Mouse (Mus musculus): Measurements from ENCODE around the gene Cfap100. TPM values are rescaled to one million over a fixed set of nuclear protein-coding genes. Genes with fewer than 3 reads are reported as not detected.

Cfap100 gene
- polyA plus RNA-seq, 1 experiment, result 8.0 TPM

- no peak for DNase-seq
- 83% methylated on average over 3 of the region's 3 CpGs for WGBS
- H3K4me1 ChIP-seq (ENCODE audit: control insufficient read depth, insufficient read depth, low read length), result no peaks in the 10 kb centered on the region
- no peak for TF ChIP-seq CTCF (IDR thresholded peaks at IDR 0.05; ENCODE audit: insufficient read depth, low read length)
- TF ChIP-seq POLR2A (IDR thresholded peaks at IDR 0.05; ENCODE audit: borderline replicate concordance, extremely low read depth, low read depth, low read length), result no peak
- H3K4me3 ChIP-seq (replicated peaks; ENCODE audit: extremely low read depth, low read depth, low read length), result no peak overlapping the region
Observed at GRCm38 (mm10) chr6:90437041-90437440, 8.4 kb upstream of the Cfap100 start.

DNA sequence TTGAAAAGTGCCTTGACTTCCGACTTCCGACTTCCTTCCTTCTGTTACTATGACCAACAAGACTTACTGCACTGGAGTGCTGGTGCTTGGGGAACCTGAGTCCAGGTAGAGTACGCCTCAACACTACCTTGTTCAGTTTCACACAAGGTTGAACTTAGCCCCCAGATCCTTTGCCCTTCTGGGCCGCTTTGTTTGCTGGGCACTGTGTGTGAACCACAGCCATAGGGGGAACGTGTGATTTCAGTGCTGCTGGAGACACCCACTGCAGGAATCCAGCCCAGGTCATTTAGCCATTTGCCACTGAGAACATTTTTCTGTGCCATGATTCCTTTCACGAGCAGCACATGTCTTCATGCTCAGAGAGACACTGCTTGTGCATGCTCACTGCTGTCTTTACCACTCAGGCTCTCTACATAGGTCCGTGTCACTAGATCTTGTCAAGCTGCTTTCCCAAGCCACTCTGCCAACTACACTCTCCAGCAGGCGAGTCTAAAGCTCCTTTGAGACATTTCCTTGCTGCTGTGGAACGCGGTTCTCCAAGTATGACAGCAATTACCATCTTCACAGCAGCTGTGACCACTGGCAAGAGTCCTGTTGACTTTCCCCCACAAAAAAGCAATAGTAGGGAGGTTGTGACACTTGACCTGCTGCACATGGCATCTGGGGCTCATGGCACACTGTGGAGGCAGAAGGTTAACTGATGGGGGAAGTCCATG, 7.8 kb upstream of the Cfap100 start:
- Histone ChIP-seq H3K4me3 (replicated peaks; ENCODE audit: extremely low read depth, low read depth, low read length) (no peak overlapping the region), H3K4me1 (ENCODE audit: control insufficient read depth, insufficient read depth, low read length) (no peaks in the 10 kb centered on the region)
- TF ChIP-seq CTCF (IDR thresholded peaks at IDR 0.05; ENCODE audit: insufficient read depth, low read length) (no peak), POLR2A (IDR thresholded peaks at IDR 0.05; ENCODE audit: borderline replicate concordance, extremely low read depth, low read depth, low read length) (no peak)
- 75% methylated on average over 10 of the region's 10 CpGs for WGBS
- DNase-seq, result no peak

GRCm38 (mm10) chr6:90435195-90435618, 6.6 kb upstream of the Cfap100 start:
- WGBS, result 19% methylated on average over 11 of the region's 11 CpGs
- TF ChIP-seq POLR2A (IDR thresholded peaks at IDR 0.05; ENCODE audit: borderline replicate concordance, extremely low read depth, low read depth, low read length) (no peak), CTCF (IDR thresholded peaks at IDR 0.05; ENCODE audit: insufficient read depth, low read length) (peak; percentile 75)
- DNase-seq, result peak; percentile 83
- Histone ChIP-seq H3K4me1 (ENCODE audit: control insufficient read depth, insufficient read depth, low read length) (no peaks in the 10 kb centered on the region), H3K4me3 (replicated peaks; ENCODE audit: extremely low read depth, low read depth, low read length) (no peak overlapping the region)

DNA sequence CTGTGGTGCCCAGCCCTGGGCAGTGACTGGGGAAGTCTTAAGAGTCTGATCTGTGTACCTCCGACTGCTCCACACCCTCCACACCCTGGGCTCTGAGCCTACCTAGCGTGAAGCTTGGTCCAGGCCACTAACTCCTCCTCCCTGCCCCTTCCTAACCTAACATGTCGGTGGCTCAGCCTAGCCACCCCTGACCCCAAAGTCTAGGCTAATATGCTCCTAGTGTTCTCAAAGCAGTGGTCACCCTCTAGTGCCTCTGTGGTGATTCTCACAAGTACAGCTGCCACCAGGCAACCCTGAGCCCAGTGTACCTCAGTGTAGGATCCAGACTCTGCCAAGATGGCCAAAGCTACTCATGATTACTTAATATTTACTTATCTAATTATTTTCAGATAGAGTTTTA, 6.1 kb upstream of the Cfap100 start:
- TF ChIP-seq POLR2A (IDR thresholded peaks at IDR 0.05; ENCODE audit: borderline replicate concordance, extremely low read depth, low read depth, low read length) (no peak), CTCF (IDR thresholded peaks at IDR 0.05; ENCODE audit: insufficient read depth, low read length) (no peak)
- 67% methylated on average over 3 of the region's 3 CpGs for WGBS
- Histone ChIP-seq H3K4me1 (ENCODE audit: control insufficient read depth, insufficient read depth, low read length) (0 out of 2 replicates have a peak, but pooled peaks cover under 1% of the 10 kb centered on the region), H3K4me3 (replicated peaks; ENCODE audit: extremely low read depth, low read depth, low read length) (no peak overlapping the region)
- no peak for DNase-seq

DNA sequence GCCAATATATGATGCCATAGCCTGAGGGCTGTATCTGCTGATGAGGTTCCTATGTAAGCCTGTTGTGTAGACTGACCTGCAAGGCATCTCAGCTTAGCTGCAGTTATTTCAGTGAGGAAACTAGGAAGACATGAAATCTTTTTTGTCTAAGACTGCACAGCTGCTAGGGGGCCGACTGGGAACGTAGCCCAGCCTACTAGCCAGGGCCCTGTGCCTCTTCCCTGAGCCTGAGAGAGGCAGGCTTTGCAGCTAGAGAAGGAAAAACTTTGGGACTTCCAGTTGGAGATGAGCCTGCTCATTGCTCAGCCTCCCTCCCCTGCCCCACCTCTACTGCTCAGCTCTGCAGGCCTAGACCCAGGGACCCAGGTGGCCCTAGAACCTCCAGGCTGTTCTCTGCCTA, 2.9 kb upstream of the Cfap100 start:
- no peak for DNase-seq
- peaks cover 5% of the 10 kb centered on the region for H3K4me1 ChIP-seq (ENCODE audit: control insufficient read depth, insufficient read depth, low read length)
- no peak for TF ChIP-seq POLR2A (IDR thresholded peaks at IDR 0.05; ENCODE audit: borderline replicate concordance, extremely low read depth, low read depth, low read length)
- TF ChIP-seq CTCF (IDR thresholded peaks at IDR 0.05; ENCODE audit: insufficient read depth, low read length), result no peak
- H3K4me3 ChIP-seq (replicated peaks; ENCODE audit: extremely low read depth, low read depth, low read length), result no peak overlapping the region
- WGBS, result 63% methylated on average over 2 of the region's 2 CpGs

GRCm38 (mm10) chr6:90429911-90430310, 1.3 kb upstream of the Cfap100 start:
- DNase-seq, result no peak
- TF ChIP-seq POLR2A (IDR thresholded peaks at IDR 0.05; ENCODE audit: borderline replicate concordance, extremely low read depth, low read depth, low read length) (no peak), CTCF (IDR thresholded peaks at IDR 0.05; ENCODE audit: insufficient read depth, low read length) (no peak)
- Histone ChIP-seq H3K4me1 (ENCODE audit: control insufficient read depth, insufficient read depth, low read length) (peaks cover 5% of the 10 kb centered on the region), H3K4me3 (replicated peaks; ENCODE audit: extremely low read depth, low read depth, low read length) (no peak overlapping the region)
- 64% methylated on average over 14 of the region's 14 CpGs for WGBS

- no peak for DNase-seq
- TF ChIP-seq POLR2A (IDR thresholded peaks at IDR 0.05; ENCODE audit: borderline replicate concordance, extremely low read depth, low read depth, low read length), result no peak
- TF ChIP-seq CTCF (IDR thresholded peaks at IDR 0.05; ENCODE audit: insufficient read depth, low read length), result no peak
- no peak overlapping the region for H3K4me3 ChIP-seq (replicated peaks; ENCODE audit: extremely low read depth, low read depth, low read length)
- peaks cover 9% of the 10 kb centered on the region for H3K4me1 ChIP-seq (ENCODE audit: control insufficient read depth, insufficient read depth, low read length)
- WGBS, result 69% methylated on average over 4 of the region's 4 CpGs
Observed at GRCm38 (mm10) chr6:90426003-90426402, 2.6 kb downstream of the Cfap100 start.

- no peak for DNase-seq
- TF ChIP-seq CTCF (IDR thresholded peaks at IDR 0.05; ENCODE audit: insufficient read depth, low read length) (no peak), POLR2A (IDR thresholded peaks at IDR 0.05; ENCODE audit: borderline replicate concordance, extremely low read depth, low read depth, low read length) (no peak)
- WGBS, result 88% methylated on average over 3 of the region's 3 CpGs
- no peak overlapping the region for H3K4me3 ChIP-seq (replicated peaks; ENCODE audit: extremely low read depth, low read depth, low read length)
- H3K4me1 ChIP-seq (ENCODE audit: control insufficient read depth, insufficient read depth, low read length), result peaks cover 9% of the 10 kb centered on the region
Observed at GRCm38 (mm10) chr6:90425361-90425760, 3.2 kb downstream of the Cfap100 start.

GRCm38 (mm10) chr6:90422565-90422964, 6.0 kb downstream of the Cfap100 start:
- DNase-seq, result peak; percentile 67
- TF ChIP-seq POLR2A (IDR thresholded peaks at IDR 0.05; ENCODE audit: borderline replicate concordance, extremely low read depth, low read depth, low read length), result no peak
- peak; percentile 86 for TF ChIP-seq CTCF (IDR thresholded peaks at IDR 0.05; ENCODE audit: insufficient read depth, low read length)
- WGBS, result 11% methylated on average over 14 of the region's 14 CpGs

DNA sequence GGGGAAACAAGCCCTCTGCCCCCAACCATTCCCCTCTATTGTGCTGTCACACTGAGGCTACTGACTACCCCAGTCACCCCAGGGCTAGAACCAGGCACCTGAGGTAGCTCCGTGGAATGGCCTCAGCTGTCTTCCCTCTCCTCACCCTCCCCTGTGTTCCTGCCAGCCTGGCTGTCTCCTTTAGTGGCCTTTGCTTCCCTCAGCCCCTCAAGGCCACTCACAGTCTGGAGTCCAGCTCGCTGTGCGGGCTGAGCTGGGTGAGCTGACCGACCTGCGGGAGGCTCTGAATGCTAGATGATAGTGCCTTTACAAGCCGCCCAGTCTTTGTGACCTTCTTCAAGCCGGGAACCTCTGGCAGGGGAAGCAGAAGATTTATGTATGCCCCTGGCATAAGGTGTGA, 16.7 kb downstream of the Cfap100 start:
- 82% methylated on average over 7 of the region's 7 CpGs for WGBS
- DNase-seq, result no peak
- Histone ChIP-seq H3K4me1 (ENCODE audit: control insufficient read depth, insufficient read depth, low read length) (no peaks in the 10 kb centered on the region), H3K4me3 (replicated peaks; ENCODE audit: extremely low read depth, low read depth, low read length) (no peak overlapping the region)
- no peak for TF ChIP-seq CTCF (IDR thresholded peaks at IDR 0.05; ENCODE audit: insufficient read depth, low read length)
- no peak for TF ChIP-seq POLR2A (IDR thresholded peaks at IDR 0.05; ENCODE audit: borderline replicate concordance, extremely low read depth, low read depth, low read length)

More at GRCm38 (mm10) chr6:90422565-90422964, 6.0 kb downstream of the Cfap100 start:
- H3K4me1 ChIP-seq (ENCODE audit: control insufficient read depth, insufficient read depth, low read length), result peaks cover 4% of the 10 kb centered on the region
- no peak overlapping the region for H3K4me3 ChIP-seq (replicated peaks; ENCODE audit: extremely low read depth, low read depth, low read length)
